Mouse (Mus musculus) neural tube, embryonic 12.5 days (tissue): ENCODE data around the gene Guca2b. TPM values are rescaled to one million over a fixed set of nuclear protein-coding genes. Genes with fewer than 3 reads are reported as not detected.
A peak's percentile ranks its signal among the peaks of the same experiment; 100 is the strongest.
"Not testable (repeated sequence)": the region's sequence is repeated elsewhere in the genome, so short reads cannot be mapped to it uniquely, and the experiment has no call there.

Experiments
- ATAC-seq: fragments of 200-750 bp; cut with Nextera tagmentation; 2 replicates; pipeline ENCODE4 v1.8.0; 2017; ENCODE audit warnings: low read depth, mild to moderate bottlenecking, moderate TSS enrichment, moderate library complexity; ENCODE audit not compliant: low FRiP score
- H3K27ac ChIP-seq: fragments of 300-500 bp; sonication (generic); 2 replicates; pipeline ENCODE4 v1.5.1; 2016
- H3K27me3 ChIP-seq: fragments of 300-500 bp; sonication (generic); replicated peaks from 2 replicates; pipeline ENCODE4 v1.6.1; 2016; ENCODE audit warnings: mild to moderate bottlenecking
- H3K36me3 ChIP-seq: fragments of 300-500 bp; sonication (generic); 2 replicates; pipeline ENCODE4 v1.6.1; 2016; ENCODE audit warnings: mild to moderate bottlenecking
- H3K4me1 ChIP-seq: fragments of 300-500 bp; sonication (generic); 2 replicates; pipeline ENCODE4 v1.6.1; 2016
- H3K4me2 ChIP-seq: fragments of 300-500 bp; sonication (generic); replicated peaks from 2 replicates; pipeline ENCODE4 v1.6.1; 2016; ENCODE audit warnings: mild to moderate bottlenecking
- H3K4me3 ChIP-seq: fragments of 300-500 bp; sonication (generic); 2 replicates; pipeline ENCODE4 v1.5.1; 2016
- H3K9ac ChIP-seq: fragments of 300-500 bp; sonication (generic); 2 replicates; pipeline ENCODE4 v1.6.1; 2016; ENCODE audit warnings: mild to moderate bottlenecking
- H3K9me3 ChIP-seq: fragments of 300-500 bp; sonication (generic); 2 replicates; pipeline ENCODE4 v1.6.1; 2016; ENCODE audit warnings: mild to moderate bottlenecking
- WGBS: fragments of 180-500 bp; shearing (Covaris S2); methylation state at CpG from one replicate; pipeline ENCODE4 v1.1.7; 2016; 5-methylcytosine and 5-hydroxymethylcytosine counted together
- polyA plus RNA-seq: library from polyadenylated mRNA; unstranded; fragments of >200 nt; fragmentation: Nextera tagmentation; extraction: Ambion mirVana; gene quantifications from 2 replicates; pipeline ENCODE4 v1.2.1, GENCODE M21; 2016

The Guca2b gene
- polyA plus RNA-seq, 1 experiment from 2014 or later: not detected

DNA sequence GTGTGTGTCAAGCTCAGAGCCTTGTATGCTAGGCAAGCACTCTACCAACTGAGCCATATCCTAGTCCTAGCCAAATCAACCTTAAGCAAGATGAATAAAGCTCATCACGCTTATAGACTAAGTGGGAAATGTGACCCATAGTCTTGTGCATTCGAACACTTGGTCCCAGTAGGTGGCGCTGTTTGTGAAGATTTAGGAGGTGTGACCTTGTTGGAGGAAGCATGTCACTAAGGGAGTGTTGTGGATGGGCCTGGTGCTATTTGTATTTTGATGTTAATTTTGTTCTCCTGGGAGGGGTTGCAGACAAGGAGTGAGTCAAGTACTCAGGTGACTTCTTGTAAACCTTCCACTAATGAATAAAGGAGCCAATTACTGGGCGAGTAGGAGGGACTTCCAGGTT lies 16.1 kb downstream of the Guca2b start:
- Histone ChIP-seq H3K9ac (no peak overlapping the region), H3K27me3 (no peaks in the 10 kb centered on the region), H3K27ac (no peak overlapping the region), H3K4me3 (no peak overlapping the region), H3K36me3 (no peaks in the 10 kb centered on the region), H3K4me1 (no peaks in the 10 kb centered on the region), H3K9me3 (0 out of 2 replicates have a peak, but pooled peaks cover 4% of the 10 kb centered on the region), H3K4me2 (no peak overlapping the region)
- WGBS: 91% methylated on average over 4 of the region's 4 CpGs
- ATAC-seq: no peak

DNA sequence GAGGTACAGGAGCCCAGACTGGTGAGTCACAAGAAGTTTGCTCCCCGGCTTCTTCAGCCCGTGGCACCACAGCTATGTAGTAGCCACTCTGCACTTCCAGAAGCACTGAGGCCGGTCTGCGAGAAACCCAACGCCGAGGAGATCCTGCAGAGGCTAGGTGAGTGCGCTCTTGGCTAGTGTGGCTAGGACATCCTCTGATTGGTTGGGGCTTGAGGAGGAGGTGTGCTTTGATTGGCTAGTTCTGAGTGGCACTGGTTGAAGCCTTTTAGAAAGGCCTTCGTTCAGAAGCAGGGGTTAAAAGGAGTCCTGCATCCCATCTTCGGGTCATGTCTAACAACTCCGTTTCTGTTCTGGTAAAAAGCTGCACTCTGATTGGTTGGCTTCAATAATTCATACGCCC lies 20.1 kb downstream of the Guca2b start:
- no peak for ATAC-seq
- Histone ChIP-seq H3K9me3 (0 out of 2 replicates have a peak, but pooled peaks cover 4% of the 10 kb centered on the region), H3K4me1 (0 out of 2 replicates have a peak, but pooled peaks cover 4% of the 10 kb centered on the region), H3K36me3 (no peaks in the 10 kb centered on the region), H3K27me3 (no peaks in the 10 kb centered on the region), H3K4me3 (no peak overlapping the region), H3K4me2 (no peak overlapping the region), H3K9ac (no peak overlapping the region), H3K27ac (no peak overlapping the region)
- WGBS: 67% methylated on average over 11 of the region's 11 CpGs

DNA sequence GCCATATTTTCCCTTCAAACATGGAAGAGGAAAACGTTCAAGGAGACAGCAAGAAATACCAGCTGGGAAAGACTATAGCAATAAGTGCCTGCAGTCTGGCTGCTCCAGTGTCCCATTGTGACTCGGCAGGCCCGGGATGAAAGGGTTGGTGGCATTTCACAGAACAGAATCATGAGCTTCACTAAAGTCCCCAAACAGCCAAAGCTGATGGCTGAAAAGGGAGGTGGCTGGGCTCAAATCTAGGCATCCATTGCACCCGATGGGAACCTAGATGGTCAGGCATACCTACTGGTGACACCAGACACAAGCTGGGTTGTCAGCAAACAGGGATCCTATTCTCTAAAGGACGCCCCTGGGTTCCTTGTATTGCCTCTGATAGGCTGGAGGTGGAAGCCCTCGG lies 20.8 kb downstream of the Guca2b start:
- Histone ChIP-seq H3K36me3 (no peaks in the 10 kb centered on the region), H3K27me3 (no peaks in the 10 kb centered on the region), H3K4me3 (no peak overlapping the region), H3K27ac (no peak overlapping the region), H3K9ac (no peak overlapping the region), H3K4me2 (no peak overlapping the region), H3K4me1 (peaks cover 11% of the 10 kb centered on the region), H3K9me3 (0 out of 2 replicates have a peak, but pooled peaks cover 4% of the 10 kb centered on the region)
- 80% methylated on average over 6 of the region's 6 CpGs for WGBS
- no peak for ATAC-seq

DNA sequence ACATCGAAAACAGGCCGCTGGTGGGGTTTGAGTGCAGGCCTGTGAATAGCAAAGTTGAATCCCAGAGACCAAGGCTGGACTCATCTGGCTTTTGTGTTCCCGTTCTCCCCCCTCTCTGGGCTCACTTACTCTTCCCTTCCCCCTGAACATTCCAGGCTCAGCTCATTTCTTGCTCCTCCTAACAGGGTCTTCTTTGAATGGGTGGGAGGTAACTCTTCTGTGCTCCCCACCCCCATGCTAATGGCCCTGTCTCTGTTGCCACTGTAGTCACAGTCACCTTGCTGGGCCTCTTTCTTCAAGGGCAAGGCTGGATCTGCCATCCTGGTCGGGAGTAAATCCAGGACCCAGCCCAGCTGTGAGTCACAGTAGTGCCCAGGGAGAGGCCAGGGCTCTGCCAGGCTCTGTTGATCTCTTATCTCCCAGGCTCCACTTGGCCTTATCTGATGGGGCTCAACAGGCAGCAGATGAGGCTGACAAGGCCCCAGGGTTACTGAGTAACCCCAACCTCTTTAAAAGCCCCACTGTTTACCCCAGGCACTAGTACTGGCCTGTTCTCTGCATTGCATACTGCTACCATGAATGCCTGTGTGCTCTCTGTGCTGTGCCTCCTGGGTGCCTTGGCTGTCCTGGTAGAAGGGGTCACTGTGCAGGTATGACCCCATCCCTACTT lies 21.4 kb downstream of the Guca2b start, which contains the start of gene Guca2a:
Guca2a (plus strand) TSS at position 529 of the 670 bp plus-strand sequence.
- Histone ChIP-seq H3K4me1 (peaks cover 17% of the 10 kb centered on the region), H3K4me3 (no peak within 1 kb of the TSS), H3K4me2 (no peak within 1 kb of the TSS), H3K27ac (no peak within 1 kb of the TSS), H3K27me3 (no peaks in the 10 kb centered on the region), H3K9me3 (no peaks in the 10 kb centered on the region), H3K9ac (no peak within 1 kb of the TSS), H3K36me3 (no peaks in the 10 kb centered on the region)
- WGBS: 66% methylated on average over 4 of the region's 4 CpGs
- ATAC-seq: no peak

DNA sequence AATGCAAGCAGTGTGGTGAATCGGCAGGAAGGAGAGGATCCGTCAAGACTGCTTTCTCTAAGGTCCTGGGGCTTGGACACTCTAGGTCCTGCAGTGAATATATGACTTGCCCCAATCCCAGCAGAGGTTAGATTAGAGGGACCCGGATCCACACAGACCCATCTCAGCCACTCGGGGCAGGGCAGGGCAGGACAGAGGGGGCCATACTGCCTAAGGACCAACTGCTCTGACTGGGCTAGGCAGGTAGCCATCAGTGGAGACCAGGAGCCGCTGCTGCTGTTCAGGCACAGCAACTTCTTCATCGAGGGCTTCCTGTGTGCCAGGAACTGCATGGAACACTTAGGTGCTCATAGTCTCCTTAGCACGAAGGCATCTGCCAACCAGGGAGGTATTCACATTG lies 22.0 kb downstream of the Guca2b start:
- Histone ChIP-seq H3K9me3 (no peaks in the 10 kb centered on the region), H3K4me2 (no peak overlapping the region), H3K9ac (no peak overlapping the region), H3K27me3 (no peaks in the 10 kb centered on the region), H3K4me1 (peaks cover 18% of the 10 kb centered on the region), H3K36me3 (no peaks in the 10 kb centered on the region), H3K27ac (no peak overlapping the region), H3K4me3 (no peak overlapping the region)
- no peak for ATAC-seq
- WGBS: 82% methylated on average over 7 of the region's 7 CpGs

DNA sequence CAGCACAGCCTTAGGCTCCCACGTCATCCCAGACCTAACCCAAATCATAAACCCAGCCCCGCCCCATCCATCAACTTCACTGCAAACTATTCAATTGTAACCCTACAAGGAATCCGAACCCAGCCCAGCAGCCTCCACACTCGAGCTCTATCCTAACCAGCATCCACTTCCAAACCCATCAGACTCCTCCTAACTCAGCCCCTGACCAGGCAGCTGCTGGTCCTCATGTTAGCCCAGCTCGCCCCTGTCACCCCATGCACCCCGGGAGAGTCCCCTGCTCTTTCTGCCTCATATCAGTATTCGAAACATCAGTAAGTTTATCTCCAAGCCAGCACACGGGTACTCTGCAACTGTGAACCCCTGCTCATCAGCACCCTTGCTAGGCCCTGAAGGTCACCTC lies 23.1 kb downstream of the Guca2b start:
- H3K27me3 ChIP-seq: no peaks in the 10 kb centered on the region
- no peak for ATAC-seq
- H3K36me3 ChIP-seq: no peaks in the 10 kb centered on the region; the same call in 1 of the 2 replicates
- no peak overlapping the region for H3K9ac ChIP-seq
- H3K4me2 ChIP-seq: no peak overlapping the region
- no peaks in the 10 kb centered on the region for H3K9me3 ChIP-seq
- H3K4me1 ChIP-seq: peaks cover 23% of the 10 kb centered on the region
- H3K27ac ChIP-seq: no peak overlapping the region
- no peak overlapping the region for H3K4me3 ChIP-seq
- WGBS: 78% methylated on average over 8 of the region's 8 CpGs

DNA sequence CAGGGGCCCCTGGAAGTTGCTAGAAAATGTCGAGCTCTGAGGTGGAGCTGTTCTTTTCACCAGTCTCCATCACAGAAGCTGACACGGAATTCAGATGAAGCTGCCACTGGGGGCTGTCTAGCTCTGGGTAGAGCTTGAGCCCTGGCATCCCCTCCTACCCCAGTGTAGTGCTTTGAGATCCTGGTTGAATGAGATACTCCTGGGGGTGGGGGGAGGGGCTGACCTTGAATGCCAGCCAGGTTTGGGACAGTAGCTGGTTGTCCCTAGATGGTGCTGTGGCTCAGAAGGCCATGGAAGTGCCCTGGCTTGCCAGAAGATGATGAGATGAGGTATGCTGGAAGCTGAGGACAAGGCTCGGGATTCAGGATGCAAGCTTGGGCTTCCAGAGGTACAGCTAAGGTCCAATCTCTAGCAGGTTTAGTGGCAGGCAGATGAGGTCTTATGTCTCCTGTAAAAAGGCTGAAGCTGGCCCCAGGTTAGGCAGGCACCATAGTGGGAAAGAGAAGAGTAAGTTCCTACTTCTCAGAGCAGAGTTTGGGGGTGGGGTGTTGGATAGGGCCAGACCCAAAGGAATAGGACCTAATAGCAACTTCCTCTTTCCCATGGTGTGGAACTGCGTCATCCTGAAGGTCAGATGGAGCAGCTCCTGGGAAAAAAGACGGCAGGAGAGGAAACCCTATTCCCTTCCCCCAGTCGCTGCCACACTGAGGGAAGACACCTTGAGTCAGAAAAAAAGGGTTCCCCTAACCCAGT lies 23.7 kb downstream of the Guca2b start:
- H3K9me3 ChIP-seq: no peaks in the 10 kb centered on the region
- H3K4me1 ChIP-seq: peaks cover 23% of the 10 kb centered on the region
- ATAC-seq: no peak
- H3K4me3 ChIP-seq: no peak overlapping the region
- H3K4me2 ChIP-seq: no peak overlapping the region
- no peak overlapping the region for H3K27ac ChIP-seq
- no peak overlapping the region for H3K9ac ChIP-seq
- WGBS: 78% methylated on average over 6 of the region's 6 CpGs
- H3K36me3 ChIP-seq: peaks cover 2% of the 10 kb centered on the region; the same call in 1 of the 2 replicates
- no peaks in the 10 kb centered on the region for H3K27me3 ChIP-seq

DNA sequence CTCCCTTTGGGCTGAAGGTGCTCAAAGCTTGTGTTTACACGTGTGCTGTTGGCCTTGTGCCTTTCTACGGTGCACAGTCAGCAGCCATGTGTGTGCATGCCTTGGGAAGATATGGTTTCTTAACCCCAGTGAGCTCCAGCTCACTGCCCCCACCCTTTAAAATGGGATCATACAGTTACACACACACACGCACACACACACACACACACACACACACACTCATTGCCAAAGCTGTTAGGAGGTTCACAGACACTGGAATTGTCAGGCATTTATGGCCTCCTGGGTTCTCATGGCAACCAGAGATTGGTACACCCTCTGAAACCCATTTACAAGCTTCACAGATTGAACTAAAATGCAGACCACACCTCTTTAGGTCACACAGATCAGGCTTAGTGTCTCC lies 24.8 kb downstream of the Guca2b start:
- Histone ChIP-seq H3K36me3 (peaks cover 11% of the 10 kb centered on the region), H3K4me2 (no peak overlapping the region), H3K9ac (no peak overlapping the region; the same call in 1 of the 2 replicates), H3K4me3 (no peak overlapping the region), H3K4me1 (peaks cover 23% of the 10 kb centered on the region), H3K27ac (no peak overlapping the region), H3K9me3 (no peaks in the 10 kb centered on the region), H3K27me3 (no peaks in the 10 kb centered on the region)
- 83% methylated on average over 3 of the region's 3 CpGs for WGBS
- no peak for ATAC-seq

DNA sequence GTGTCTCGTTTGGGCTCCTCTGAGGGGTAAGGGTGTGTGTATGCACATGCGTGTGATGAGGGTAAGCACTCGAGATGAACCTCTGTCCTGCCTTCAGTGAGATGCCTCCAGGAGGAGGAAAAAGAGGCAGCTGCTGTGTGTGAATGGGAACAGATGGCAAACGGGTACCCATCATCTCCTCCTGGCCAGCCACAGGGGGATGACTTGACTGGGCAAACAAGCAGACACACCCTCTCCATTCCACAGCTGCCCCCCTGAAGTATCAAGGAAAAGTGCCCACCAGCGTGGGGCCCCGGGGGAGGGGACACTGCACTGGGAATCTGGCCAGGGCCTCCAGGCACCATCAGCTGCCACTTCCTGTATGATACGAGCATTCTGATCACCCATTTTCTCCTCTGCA lies 25.4 kb downstream of the Guca2b start:
- Histone ChIP-seq H3K4me3 (no peak overlapping the region), H3K9me3 (no peaks in the 10 kb centered on the region), H3K4me1 (peaks cover 23% of the 10 kb centered on the region), H3K27ac (no peak overlapping the region), H3K4me2 (no peak overlapping the region), H3K36me3 (peaks cover 11% of the 10 kb centered on the region), H3K9ac (no peak overlapping the region), H3K27me3 (no peaks in the 10 kb centered on the region)
- peak; percentile 35 for ATAC-seq
- 48% methylated on average over 7 of the region's 7 CpGs for WGBS

DNA sequence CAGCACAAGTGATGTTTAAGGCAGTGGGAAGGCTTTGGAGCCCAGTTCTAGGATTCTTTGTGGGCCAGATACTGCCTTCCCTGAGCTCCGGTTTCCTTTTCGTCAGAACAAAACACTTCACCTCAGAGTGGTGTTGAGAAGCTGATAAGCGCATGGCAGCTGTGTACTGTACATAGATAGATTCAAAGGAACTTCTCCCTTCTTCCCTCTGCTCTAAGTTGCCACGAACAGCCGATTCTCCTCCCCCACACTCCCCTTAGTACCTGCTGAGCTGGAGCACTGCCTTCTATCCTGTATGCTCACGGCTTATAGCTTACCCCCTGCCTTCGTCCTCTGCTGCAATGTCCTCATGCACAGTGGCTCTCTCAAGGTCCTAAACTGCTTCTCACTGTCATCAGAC lies 26.0 kb downstream of the Guca2b start:
- 0 out of 2 replicates have a peak, but pooled peaks have one; percentile 4 for ATAC-seq
- Histone ChIP-seq H3K4me2 (no peak overlapping the region), H3K9me3 (no peaks in the 10 kb centered on the region), H3K4me1 (peaks cover 23% of the 10 kb centered on the region), H3K4me3 (no peak overlapping the region), H3K36me3 (peaks cover 11% of the 10 kb centered on the region), H3K27me3 (no peaks in the 10 kb centered on the region), H3K9ac (no peak overlapping the region), H3K27ac (no peak overlapping the region)
- 56% methylated on average over 7 of the region's 7 CpGs for WGBS

DNA sequence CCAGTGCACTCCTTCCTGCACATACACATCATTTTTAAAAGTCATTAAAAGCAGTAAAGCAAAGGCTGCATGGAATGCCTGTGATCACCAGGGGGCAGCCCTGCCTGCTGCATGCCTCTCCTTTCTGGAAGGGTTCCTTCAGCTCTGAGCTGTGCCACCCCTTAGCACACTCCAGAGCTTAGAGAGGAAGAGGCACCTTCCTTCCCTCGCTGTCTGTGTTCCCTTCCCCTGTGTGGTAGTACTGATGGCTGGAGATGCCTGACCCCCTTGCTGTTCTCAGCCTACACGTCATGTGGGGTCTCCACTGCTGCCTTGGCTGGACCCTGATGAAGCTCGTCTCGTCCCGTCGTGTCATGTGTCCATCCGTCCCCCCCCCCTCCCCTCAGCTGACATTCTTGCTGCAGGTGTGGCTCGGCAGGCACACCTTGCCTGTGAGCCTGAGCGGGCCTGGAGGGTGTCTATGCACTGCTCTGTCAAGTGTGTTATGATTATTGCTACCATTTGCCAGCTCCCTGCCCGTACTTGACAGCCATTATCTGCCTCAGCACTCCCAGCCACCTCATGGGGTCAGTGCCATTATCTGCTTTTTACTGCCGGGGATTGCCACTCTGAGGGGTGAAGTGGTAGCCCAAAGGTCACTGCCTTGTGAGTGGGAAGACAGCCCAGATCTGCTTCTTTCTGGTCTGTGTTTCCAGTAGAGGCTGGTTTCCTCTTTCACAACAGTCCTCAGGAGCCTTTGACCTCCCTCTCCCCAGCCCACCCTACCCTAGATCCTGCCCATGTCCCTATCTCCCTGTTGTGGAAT lies 27.4 kb downstream of the Guca2b start:
- H3K27ac ChIP-seq: no peak overlapping the region
- 59% methylated on average over 11 of the region's 11 CpGs for WGBS
- peak; percentile 38; the same call in 1 of the 2 replicates for ATAC-seq
- no peak overlapping the region for H3K4me2 ChIP-seq
- H3K27me3 ChIP-seq: no peaks in the 10 kb centered on the region
- no peak overlapping the region for H3K9ac ChIP-seq
- H3K4me3 ChIP-seq: no peak overlapping the region
- H3K9me3 ChIP-seq: no peaks in the 10 kb centered on the region
- peaks cover 23% of the 10 kb centered on the region for H3K4me1 ChIP-seq
- peaks cover 17% of the 10 kb centered on the region for H3K36me3 ChIP-seq

DNA sequence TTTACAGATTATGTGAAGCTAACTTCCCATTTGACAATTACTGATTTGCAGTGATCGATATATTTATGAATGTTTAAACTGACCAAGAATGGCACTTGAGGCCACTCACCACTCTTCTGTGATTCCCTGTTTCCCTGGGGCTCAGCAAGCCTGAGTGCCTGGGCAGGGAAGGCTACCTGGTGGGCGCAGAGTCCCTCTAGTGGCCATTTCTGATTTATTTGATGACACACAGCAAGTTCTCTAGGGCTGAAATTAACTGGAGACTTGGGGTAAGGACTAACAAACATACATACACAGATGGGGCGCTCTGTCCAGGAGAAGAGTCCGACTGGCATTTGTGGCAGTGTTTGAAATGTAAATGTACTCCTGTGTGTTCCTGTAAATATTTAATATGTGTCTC lies 30.4 kb downstream of the Guca2b start:
- WGBS: 86% methylated on average over 4 of the region's 4 CpGs
- H3K9me3 ChIP-seq, H3K4me2 ChIP-seq, H3K27ac ChIP-seq, H3K27me3 ChIP-seq, H3K4me3 ChIP-seq, ATAC-seq, H3K9ac ChIP-seq: not testable (repeated sequence)
- H3K36me3 ChIP-seq: peaks cover 30% of the 10 kb centered on the region
- H3K4me1 ChIP-seq: peaks cover 16% of the 10 kb centered on the region
